Mouse (Mus musculus): ENCODE data around the gene Dpp9. TPM values are rescaled to one million over a fixed set of nuclear protein-coding genes. Genes with fewer than 3 reads are reported as not detected.

Gene Dpp9
- polyA plus RNA-seq, 2 experiments: 11.7 to 14.4 TPM

- ATAC-seq (ENCODE audit: insufficient read depth) (no peak), DNase-seq (ENCODE audit: low read depth in 3 of 3, low spot score in 3 of 3) (no peak)
- peak overlapping the region; percentile 82 to 91 for H3K4me3 ChIP-seq (ENCODE audit: insufficient read depth in 1 of 2, low read depth in 2 of 2, low read length in 2 of 2)
- no peaks in the 10 kb centered on the region for H3K36me3 ChIP-seq (replicated peaks; ENCODE audit: control insufficient read depth, insufficient read depth, low read depth)
- TF ChIP-seq CTCF (IDR thresholded peaks at IDR 0.05; ENCODE audit: low read depth): no peak; the same call in 1 of the 2 replicates
- no peak for TF ChIP-seq EP300 (IDR thresholded peaks at IDR 0.05; ENCODE audit: low read depth)
- peaks cover 8 to 15% of the 10 kb centered on the region in 2 experiments for H3K4me1 ChIP-seq (replicated peaks; ENCODE audit: control insufficient read depth in 2 of 2, insufficient read depth in 2 of 2, low read length in 1 of 2)
- H3K9ac ChIP-seq (replicated peaks): peak overlapping the region; percentile 73
- 66% methylated on average over 13 of the region's 13 CpGs for WGBS (ENCODE audit: insufficient replicate concordance)
- no peaks in the 10 kb centered on the region for H3K27me3 ChIP-seq (ENCODE audit: control insufficient read depth, insufficient read depth, low read length)
- peak overlapping the region; percentile 78 for H3K4me2 ChIP-seq (ENCODE audit: low read depth)
- no peaks in the 10 kb centered on the region for H3K9me3 ChIP-seq (ENCODE audit: control insufficient read depth, low read length)
- no peak overlapping the region for H3K27ac ChIP-seq
These were observed 1.0 kb downstream of the Dpp9 start for GRCm38 (mm10) chr17:56217670-56218069.

DNA sequence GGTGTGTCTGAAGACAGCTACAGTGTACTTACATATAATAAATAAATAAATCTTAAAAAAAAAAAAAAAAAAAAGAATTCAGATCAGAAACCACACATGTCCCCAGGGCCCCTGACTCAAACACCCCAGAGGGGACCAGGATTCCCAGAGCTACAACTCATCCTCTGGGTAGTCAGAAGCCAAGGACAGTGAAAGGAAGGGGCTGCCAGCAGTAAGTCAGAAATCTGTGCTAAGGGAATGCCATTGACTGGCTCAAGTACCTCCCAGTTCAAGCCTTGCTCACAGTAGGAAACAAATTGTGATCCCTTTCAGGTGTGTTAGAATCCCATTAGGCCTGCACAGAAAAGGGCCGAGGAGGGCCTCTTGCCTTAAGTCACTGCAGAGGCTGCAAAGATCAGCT, 4.5 kb downstream of the Dpp9 start:
- Histone ChIP-seq H3K4me3 (ENCODE audit: insufficient read depth in 1 of 2, low read depth in 2 of 2, low read length in 2 of 2) (no peak overlapping the region), H3K4me2 (ENCODE audit: low read depth) (no peak overlapping the region), H3K9ac (replicated peaks) (no peak overlapping the region), H3K36me3 (replicated peaks; ENCODE audit: control insufficient read depth, insufficient read depth, low read depth) (no peaks in the 10 kb centered on the region; the same call in 1 of the 2 replicates), H3K27me3 (ENCODE audit: control insufficient read depth, insufficient read depth, low read length) (no peaks in the 10 kb centered on the region), H3K27ac (no peak overlapping the region), H3K9me3 (ENCODE audit: control insufficient read depth, low read length) (no peaks in the 10 kb centered on the region), H3K4me1 (replicated peaks; ENCODE audit: control insufficient read depth in 2 of 2, insufficient read depth in 2 of 2, low read length in 1 of 2) (peaks cover 6 to 13% of the 10 kb centered on the region in 2 experiments)
- WGBS (ENCODE audit: insufficient replicate concordance): 84% methylated on average over 1 of the region's 1 CpGs
- ATAC-seq (ENCODE audit: insufficient read depth) (no peak), DNase-seq (ENCODE audit: low read depth in 3 of 3, low spot score in 3 of 3) (no peak)
- no peak for TF ChIP-seq CTCF (IDR thresholded peaks at IDR 0.05; ENCODE audit: low read depth)
- TF ChIP-seq EP300 (IDR thresholded peaks at IDR 0.05; ENCODE audit: low read depth): no peak

GRCm38 (mm10) chr17:56212676-56213075, 6.0 kb downstream of the Dpp9 start:
- no peak overlapping the region for H3K9ac ChIP-seq (replicated peaks)
- DNase-seq (ENCODE audit: low read depth in 3 of 3, low spot score in 3 of 3) (no peak), ATAC-seq (ENCODE audit: insufficient read depth) (peak; percentile 55; the same call in 1 of the 2 replicates)
- H3K4me2 ChIP-seq (ENCODE audit: low read depth): no peak overlapping the region
- no peak overlapping the region for H3K27ac ChIP-seq
- no peak overlapping the region for H3K4me3 ChIP-seq (ENCODE audit: insufficient read depth in 1 of 2, low read depth in 2 of 2, low read length in 2 of 2)
- no peak for TF ChIP-seq EP300 (IDR thresholded peaks at IDR 0.05; ENCODE audit: low read depth)
- TF ChIP-seq CTCF (IDR thresholded peaks at IDR 0.05; ENCODE audit: low read depth): no peak
- no peaks in the 10 kb centered on the region; the same call in 1 of the 2 replicates for H3K36me3 ChIP-seq (replicated peaks; ENCODE audit: control insufficient read depth, insufficient read depth, low read depth)
- no peaks in the 10 kb centered on the region for H3K27me3 ChIP-seq (ENCODE audit: control insufficient read depth, insufficient read depth, low read length)
- peaks cover 2 to 8% of the 10 kb centered on the region in 2 experiments for H3K4me1 ChIP-seq (replicated peaks; ENCODE audit: control insufficient read depth in 2 of 2, insufficient read depth in 2 of 2, low read length in 1 of 2)
- no peaks in the 10 kb centered on the region for H3K9me3 ChIP-seq (ENCODE audit: control insufficient read depth, low read length)
- WGBS (ENCODE audit: insufficient replicate concordance): 28% methylated on average over 6 of the region's 6 CpGs

- Histone ChIP-seq H3K27me3 (ENCODE audit: control insufficient read depth, insufficient read depth, low read length) (no peaks in the 10 kb centered on the region), H3K4me1 (replicated peaks; ENCODE audit: control insufficient read depth in 2 of 2, insufficient read depth in 2 of 2, low read length in 1 of 2) (peaks cover 0 to 7% of the 10 kb centered on the region in 2 experiments; a peak in 2 of 4 replicates), H3K9ac (replicated peaks) (no peak overlapping the region), H3K27ac (no peak overlapping the region), H3K36me3 (replicated peaks; ENCODE audit: control insufficient read depth, insufficient read depth, low read depth) (no peaks in the 10 kb centered on the region; the same call in 1 of the 2 replicates), H3K4me3 (ENCODE audit: insufficient read depth in 1 of 2, low read depth in 2 of 2, low read length in 2 of 2) (no peak overlapping the region), H3K9me3 (ENCODE audit: control insufficient read depth, low read length) (no peaks in the 10 kb centered on the region), H3K4me2 (ENCODE audit: low read depth) (no peak overlapping the region)
- ATAC-seq (ENCODE audit: insufficient read depth) (no peak), DNase-seq (ENCODE audit: low read depth in 3 of 3, low spot score in 3 of 3) (no peak)
- no peak for TF ChIP-seq CTCF (IDR thresholded peaks at IDR 0.05; ENCODE audit: low read depth)
- no peak for TF ChIP-seq EP300 (IDR thresholded peaks at IDR 0.05; ENCODE audit: low read depth)
- 81% methylated on average over 2 of the region's 2 CpGs for WGBS (ENCODE audit: insufficient replicate concordance)
These were observed 7.6 kb downstream of the Dpp9 start for GRCm38 (mm10) chr17:56211090-56211489.

GRCm38 (mm10) chr17:56208821-56209220, 9.9 kb downstream of the Dpp9 start:
- Histone ChIP-seq H3K9ac (replicated peaks) (no peak overlapping the region), H3K36me3 (replicated peaks; ENCODE audit: control insufficient read depth, insufficient read depth, low read depth) (peaks cover 12% of the 10 kb centered on the region; the same call in 1 of the 2 replicates), H3K4me1 (replicated peaks; ENCODE audit: control insufficient read depth in 2 of 2, insufficient read depth in 2 of 2, low read length in 1 of 2) (peaks cover 0 to 7% of the 10 kb centered on the region in 2 experiments; a peak in 2 of 4 replicates), H3K27ac (no peak overlapping the region), H3K9me3 (ENCODE audit: control insufficient read depth, low read length) (no peaks in the 10 kb centered on the region), H3K27me3 (ENCODE audit: control insufficient read depth, insufficient read depth, low read length) (no peaks in the 10 kb centered on the region), H3K4me3 (ENCODE audit: insufficient read depth in 1 of 2, low read depth in 2 of 2, low read length in 2 of 2) (no peak overlapping the region), H3K4me2 (ENCODE audit: low read depth) (no peak overlapping the region)
- DNase-seq (ENCODE audit: low read depth in 3 of 3, low spot score in 3 of 3) (no peak), ATAC-seq (ENCODE audit: insufficient read depth) (no peak)
- 88% methylated on average over 3 of the region's 3 CpGs for WGBS (ENCODE audit: insufficient replicate concordance)
- no peak for TF ChIP-seq EP300 (IDR thresholded peaks at IDR 0.05; ENCODE audit: low read depth)
- no peak for TF ChIP-seq CTCF (IDR thresholded peaks at IDR 0.05; ENCODE audit: low read depth)
